Mouse (Mus musculus): ENCODE measurements around the gene Mia2. TPM values are rescaled to one million over a fixed set of nuclear protein-coding genes. Genes with fewer than 3 reads are reported as not detected.
"Not testable (repeated sequence)": the region's sequence is repeated elsewhere in the genome, so short reads cannot be mapped to it uniquely, and the experiment has no call there.

Mia2 gene
- polyA plus RNA-seq, 1 experiment, result 73.7 TPM

- H3K27me3 ChIP-seq (ENCODE audit: control insufficient read depth, insufficient read depth, low read length, poor library complexity, severe bottlenecking), result no peaks in the 10 kb centered on the region
- H3K36me3 ChIP-seq (ENCODE audit: control insufficient read depth, insufficient read depth, low read length, poor library complexity, severe bottlenecking), result no peaks in the 10 kb centered on the region
- H3K4me3 ChIP-seq (ENCODE audit: low read depth, low read length), result peak within 1 kb of the TSS; percentile 83
- TF ChIP-seq CTCF (IDR thresholded peaks at IDR 0.05; ENCODE audit: low read depth, low read length) (peak; percentile 69), POLR2A (IDR thresholded peaks at IDR 0.05; ENCODE audit: insufficient read depth, low read length) (peak; percentile 34), EP300 (IDR thresholded peaks at IDR 0.05; ENCODE audit: insufficient read depth, low read depth, low read length) (no peak)
- peak within 1 kb of the TSS; percentile 83 for H3K27ac ChIP-seq (ENCODE audit: insufficient read depth, low read length)
- peak within 1 kb of the TSS; percentile 60 for H3K9ac ChIP-seq (ENCODE audit: low read depth, poor library complexity, severe bottlenecking)
- H3K4me1 ChIP-seq (ENCODE audit: control insufficient read depth, insufficient read depth, low read length), result no peaks in the 10 kb centered on the region
- H3K9me3 ChIP-seq (replicated peaks; ENCODE audit: control insufficient read depth, insufficient read depth, low read length, poor library complexity, severe bottlenecking), result no peaks in the 10 kb centered on the region
These were observed 124.0 kb downstream of the Mia2 start, which contains the start of gene Fbxo33 for GRCm38 (mm10) chr12:59219325-59220225. Fbxo33 (minus strand) TSS chr12:59219725.

- TF ChIP-seq EP300 (IDR thresholded peaks at IDR 0.05; ENCODE audit: insufficient read depth, low read depth, low read length) (no peak), POLR2A (IDR thresholded peaks at IDR 0.05; ENCODE audit: insufficient read depth, low read length) (no peak), CTCF (IDR thresholded peaks at IDR 0.05; ENCODE audit: low read depth, low read length) (no peak)
- no peak overlapping the region for H3K27ac ChIP-seq (ENCODE audit: insufficient read depth, low read length)
- no peak overlapping the region for H3K9ac ChIP-seq (ENCODE audit: low read depth, poor library complexity, severe bottlenecking)
- H3K4me3 ChIP-seq (ENCODE audit: low read depth, low read length), result no peak overlapping the region
- H3K27me3 ChIP-seq (ENCODE audit: control insufficient read depth, insufficient read depth, low read length, poor library complexity, severe bottlenecking), result no peaks in the 10 kb centered on the region
- H3K36me3 ChIP-seq (ENCODE audit: control insufficient read depth, insufficient read depth, low read length, poor library complexity, severe bottlenecking), result no peaks in the 10 kb centered on the region
- H3K9me3 ChIP-seq (replicated peaks; ENCODE audit: control insufficient read depth, insufficient read depth, low read length, poor library complexity, severe bottlenecking), result no peaks in the 10 kb centered on the region; the same call in 1 of the 2 replicates
- H3K4me1 ChIP-seq (ENCODE audit: control insufficient read depth, insufficient read depth, low read length), result no peaks in the 10 kb centered on the region
These were observed 132.8 kb downstream of the Mia2 start for GRCm38 (mm10) chr12:59228401-59228800.

- Histone ChIP-seq H3K9ac (ENCODE audit: low read depth, poor library complexity, severe bottlenecking) (no peak overlapping the region), H3K27ac (ENCODE audit: insufficient read depth, low read length) (no peak overlapping the region), H3K9me3 (replicated peaks; ENCODE audit: control insufficient read depth, insufficient read depth, low read length, poor library complexity, severe bottlenecking) (no peaks in the 10 kb centered on the region), H3K4me3 (ENCODE audit: low read depth, low read length) (no peak overlapping the region), H3K4me1 (ENCODE audit: control insufficient read depth, insufficient read depth, low read length) (no peaks in the 10 kb centered on the region), H3K36me3 (ENCODE audit: control insufficient read depth, insufficient read depth, low read length, poor library complexity, severe bottlenecking) (no peaks in the 10 kb centered on the region), H3K27me3 (ENCODE audit: control insufficient read depth, insufficient read depth, low read length, poor library complexity, severe bottlenecking) (no peaks in the 10 kb centered on the region)
- TF ChIP-seq CTCF (IDR thresholded peaks at IDR 0.05; ENCODE audit: low read depth, low read length), result no peak
These were observed 142.8 kb downstream of the Mia2 start for GRCm38 (mm10) chr12:59238434-59238833.

GRCm38 (mm10) chr12:59241031-59241430 lies 145.4 kb downstream of the Mia2 start:
- not testable (repeated sequence) for H3K27ac ChIP-seq (ENCODE audit: insufficient read depth, low read length); H3K27me3 ChIP-seq (ENCODE audit: control insufficient read depth, insufficient read depth, low read length, poor library complexity, severe bottlenecking); H3K9me3 ChIP-seq (replicated peaks; ENCODE audit: control insufficient read depth, insufficient read depth, low read length, poor library complexity, severe bottlenecking); H3K4me3 ChIP-seq (ENCODE audit: low read depth, low read length); H3K9ac ChIP-seq (ENCODE audit: low read depth, poor library complexity, severe bottlenecking); H3K36me3 ChIP-seq (ENCODE audit: control insufficient read depth, insufficient read depth, low read length, poor library complexity, severe bottlenecking); H3K4me1 ChIP-seq (ENCODE audit: control insufficient read depth, insufficient read depth, low read length)

Other genes starting within 250 kb of the Mia2 start
- 68.6 and 79.0 TPM in 2 replicates for gene Sec23a, start 83.8 kb upstream of the Mia2 start, polyA plus RNA-seq (2011; ENCODE audit: insufficient read depth, insufficient read length, low read depth, missing spikeins)
- 27.8 and 31.1 TPM in 2 replicates for gene Gemin2, start 82.4 kb upstream of the Mia2 start, polyA plus RNA-seq (2011; ENCODE audit: insufficient read depth, insufficient read length, low read depth, missing spikeins)
- gene Trappc6b, start 34.3 kb upstream of the Mia2 start, polyA plus RNA-seq (2011; ENCODE audit: insufficient read depth, insufficient read length, low read depth, missing spikeins), result 73.7 and 92.5 TPM in 2 replicates
- gene Pnn, start 28.9 kb upstream of the Mia2 start, polyA plus RNA-seq (2011; ENCODE audit: insufficient read depth, insufficient read length, low read depth, missing spikeins), result 134 and 153 TPM in 2 replicates
- gene Fbxo33, start 123.9 kb downstream of the Mia2 start, polyA plus RNA-seq (2011; ENCODE audit: insufficient read depth, insufficient read length, low read depth, missing spikeins), result 16.9 and 20.2 TPM in 2 replicates

All from ES-Bruce4 (cell line).